Mouse (Mus musculus) megakaryocyte, adult 5-6 weeks (primary cell): ENCODE results near the gene Col26a1. TPM values are rescaled to one million over a fixed set of nuclear protein-coding genes. Genes with fewer than 3 reads are reported as not detected.
"Not testable (repeated sequence)": the region's sequence is repeated elsewhere in the genome, so short reads cannot be mapped to it uniquely, and the experiment has no call there.

Experiments
- ATAC-seq: 2 replicates; pipeline ENCODE4 v1.8.0; 2016; ENCODE audit warnings: mild to moderate bottlenecking, inconsistent platforms; ENCODE audit not compliant: poor library complexity, severe bottlenecking
- total RNA-seq, 2 experiments: library from RNA; stranded (forward) in 1 of 2; stranded (reverse) in 1 of 2; fragments of 153-499, 151-499 nt in 1 of 2; fragments of 221-1000, 200-1000 nt in 1 of 2; gene quantifications; 2 replicates each; pipeline versions ENCODE4 v1.2.3 to v1.2.4; 2015 to 2017

Col26a1 gene
- total RNA-seq, 2 experiments from 2014 or later: not detected

GRCm38 (mm10) chr5:136760345-136760744, 122.7 kb downstream of the Col26a1 start:
- ATAC-seq: no peak

- no peak for ATAC-seq
Measured at GRCm38 (mm10) chr5:136759781-136760180, 123.2 kb downstream of the Col26a1 start.

- no peak for ATAC-seq
Measured at GRCm38 (mm10) chr5:136755696-136756095, 127.3 kb downstream of the Col26a1 start.

GRCm38 (mm10) chr5:136754053-136754591, 128.9 kb downstream of the Col26a1 start:
- no peak for ATAC-seq

- ATAC-seq: not testable (repeated sequence)
Measured at GRCm38 (mm10) chr5:136753176-136753575, 129.8 kb downstream of the Col26a1 start.

GRCm38 (mm10) chr5:136752104-136752503, 130.9 kb downstream of the Col26a1 start:
- no peak for ATAC-seq

- ATAC-seq: no peak
Measured at GRCm38 (mm10) chr5:136746596-136746995, 136.4 kb downstream of the Col26a1 start.

- no peak for ATAC-seq
Measured at GRCm38 (mm10) chr5:136738918-136739317, 144.1 kb downstream of the Col26a1 start.

GRCm38 (mm10) chr5:136726271-136726670, 156.7 kb downstream of the Col26a1 start:
- not testable (repeated sequence) for ATAC-seq

GRCm38 (mm10) chr5:136721596-136721995, 161.4 kb downstream of the Col26a1 start:
- no peak for ATAC-seq

- ATAC-seq: no peak
Measured at GRCm38 (mm10) chr5:136718656-136719055, 164.4 kb downstream of the Col26a1 start.

- ATAC-seq: no peak
Measured at GRCm38 (mm10) chr5:136717573-136717854, 165.5 kb downstream of the Col26a1 start.

GRCm38 (mm10) chr5:136716696-136717572, 166.1 kb downstream of the Col26a1 start:
- no peak for ATAC-seq

- ATAC-seq: no peak
Measured at GRCm38 (mm10) chr5:136714879-136715278, 168.1 kb downstream of the Col26a1 start.

GRCm38 (mm10) chr5:136714232-136714875, 168.7 kb downstream of the Col26a1 start:
- ATAC-seq: no peak

GRCm38 (mm10) chr5:136710742-136711141, 172.3 kb downstream of the Col26a1 start:
- no peak for ATAC-seq

GRCm38 (mm10) chr5:136708116-136708515, 174.9 kb downstream of the Col26a1 start:
- no peak for ATAC-seq

GRCm38 (mm10) chr5:136706803-136707202, 176.2 kb downstream of the Col26a1 start:
- peak; percentile 61 for ATAC-seq

- no peak for ATAC-seq
Measured at GRCm38 (mm10) chr5:136705532-136705931, 177.5 kb downstream of the Col26a1 start.

GRCm38 (mm10) chr5:136704151-136704550, 178.9 kb downstream of the Col26a1 start:
- ATAC-seq: no peak

- peak; percentile 74 for ATAC-seq
Measured at GRCm38 (mm10) chr5:136703751-136704150, 179.3 kb downstream of the Col26a1 start.

- peak; percentile 73 for ATAC-seq
Measured at GRCm38 (mm10) chr5:136702159-136702725, 180.8 kb downstream of the Col26a1 start.
